Mouse (Mus musculus) megakaryocyte, embryonic 14.5 days (primary cell): ENCODE measurements around the gene Kcnc3. TPM values are rescaled to one million over a fixed set of nuclear protein-coding genes. Genes with fewer than 3 reads are reported as not detected.

Source experiments
- H3K27me3 ChIP-seq: replicated peaks from 2 replicates; pipeline ENCODE3; 2012; ENCODE audit warnings: inconsistent platforms
- H3K36me3 ChIP-seq: replicated peaks from 2 replicates; pipeline ENCODE3; 2012; ENCODE audit warnings: low read length, inconsistent platforms, mixed read lengths
- H3K4me1 ChIP-seq: 2 replicates; pipeline ENCODE4 v1.6.1; 2012; ENCODE audit warnings: inconsistent platforms
- H3K4me3 ChIP-seq: replicated peaks from 2 replicates; pipeline ENCODE3; 2012; ENCODE audit warnings: moderate library complexity, mild to moderate bottlenecking, inconsistent platforms
- H3K9me3 ChIP-seq: 2 replicates; pipeline ENCODE4 v1.6.1; 2012; ENCODE audit warnings: inconsistent platforms
- FLI1 ChIP-seq: IDR thresholded peaks from 2 replicates; pipeline ENCODE4 v1.6.1; 2012; ENCODE audit warnings: low read length, inconsistent platforms, mixed read lengths
- GATA1 ChIP-seq: IDR thresholded peaks from 3 replicates; pipeline ENCODE4 v1.6.1; 2012; ENCODE audit warnings: mixed read lengths, low read length, inconsistent platforms, borderline replicate concordance
- polyA plus RNA-seq: library from polyadenylated mRNA; stranded (reverse); fragments of >175 nt; gene quantifications from 2 replicates; pipeline ENCODE4 v1.2.3, GENCODE M21; 2012; ENCODE audit warnings: low replicate concordance; ENCODE audit not compliant: insufficient read depth

The Kcnc3 gene
- polyA plus RNA-seq, 1 experiment: 1.8 TPM

DNA sequence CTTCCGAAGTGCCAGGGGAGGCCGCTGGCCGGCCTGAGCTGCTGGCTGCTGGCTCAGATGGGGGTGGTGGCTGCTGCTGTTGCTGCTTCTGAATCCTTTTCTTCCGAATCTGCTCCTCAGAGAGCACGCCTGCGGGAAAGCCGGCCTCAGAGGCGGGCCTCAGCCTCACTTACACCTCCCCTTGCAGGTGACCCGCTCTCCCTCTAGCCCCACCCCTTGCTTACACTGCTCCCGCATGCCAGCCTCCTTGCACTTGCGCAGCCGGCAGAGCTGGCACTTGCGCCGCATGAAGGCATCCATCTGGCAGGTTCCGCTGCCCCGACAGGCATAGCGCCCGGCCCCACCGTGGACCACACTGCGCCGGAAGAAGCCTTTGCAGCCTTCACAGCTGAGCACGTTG lies 38.7 kb upstream of the Kcnc3 start:
- Histone ChIP-seq H3K4me1 (peaks cover 54% of the 10 kb centered on the region), H3K27me3 (no peaks in the 10 kb centered on the region), H3K4me3 (no peak overlapping the region), H3K9me3 (no peaks in the 10 kb centered on the region), H3K36me3 (peaks cover 38% of the 10 kb centered on the region)
- TF ChIP-seq GATA1: no peak
- no peak for TF ChIP-seq FLI1

DNA sequence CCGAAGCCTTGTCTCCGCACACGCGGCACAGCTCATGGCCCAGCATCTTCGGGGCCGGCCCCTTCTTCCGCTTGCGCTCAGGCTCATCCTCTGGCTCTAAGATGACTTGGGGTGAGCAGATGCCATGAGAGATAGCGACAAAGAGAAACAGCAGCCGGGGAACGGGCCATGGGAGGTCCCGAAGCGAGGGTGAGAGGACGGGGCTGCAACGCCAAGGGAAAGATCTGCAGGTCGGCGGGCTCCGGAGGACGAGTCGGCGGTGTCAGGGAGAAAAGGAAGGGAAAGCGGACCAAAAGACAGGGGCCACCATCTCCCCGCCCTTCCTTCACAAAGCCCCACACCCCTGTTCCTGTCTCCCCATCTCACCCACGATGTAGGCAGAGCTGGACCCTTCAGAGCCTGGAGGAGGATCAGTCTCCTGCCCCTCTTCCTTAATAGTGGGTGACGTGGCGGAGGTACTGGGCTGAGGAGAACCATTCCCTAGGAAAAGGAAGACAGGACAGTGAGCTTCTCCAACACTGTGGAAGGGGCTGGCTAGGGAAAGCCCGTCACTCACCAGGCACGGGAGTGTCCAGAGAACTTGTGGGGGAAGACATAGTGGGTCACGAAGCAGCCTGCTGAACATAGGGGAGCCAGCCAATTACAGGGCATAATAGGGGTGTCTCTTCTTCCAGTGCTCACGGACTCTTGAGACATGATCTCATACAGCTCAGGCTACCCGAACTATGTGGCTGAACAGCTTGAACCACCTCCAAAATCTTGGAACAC lies 38.1 kb upstream of the Kcnc3 start:
- Histone ChIP-seq H3K9me3 (no peaks in the 10 kb centered on the region), H3K36me3 (peaks cover 38% of the 10 kb centered on the region), H3K27me3 (no peaks in the 10 kb centered on the region), H3K4me3 (peak overlapping the region; percentile 100), H3K4me1 (peaks cover 53% of the 10 kb centered on the region)
- TF ChIP-seq FLI1 (no peak), GATA1 (no peak)

DNA sequence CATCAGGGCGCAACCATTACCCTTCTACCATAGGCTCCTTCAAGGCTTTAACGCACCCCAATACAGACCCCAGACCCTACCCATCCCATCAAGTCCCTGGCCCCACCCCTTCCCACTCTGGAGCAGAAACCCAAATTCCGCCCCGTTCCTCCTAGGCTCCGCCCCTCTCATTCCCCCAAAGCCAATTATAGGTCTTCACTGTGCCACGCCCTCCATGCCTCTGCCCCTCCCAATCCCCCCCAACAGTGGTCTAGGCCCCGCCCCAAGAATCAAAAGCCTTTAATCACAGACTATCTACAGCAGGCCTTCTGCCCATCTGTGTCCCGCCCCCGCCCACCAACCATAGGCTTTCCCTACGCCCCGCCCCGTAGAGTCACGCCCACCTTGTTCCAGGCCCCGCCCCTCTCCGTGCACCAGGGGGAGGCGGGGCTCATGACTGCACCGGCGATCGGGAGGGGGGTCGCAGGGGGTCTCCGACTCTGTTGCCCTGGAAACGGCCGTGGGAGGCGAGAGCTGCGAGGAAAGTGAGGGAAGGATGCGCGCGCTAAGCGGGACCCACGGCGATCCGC lies 37.2 kb upstream of the Kcnc3 start:
- peak overlapping the region; percentile 100 for H3K4me3 ChIP-seq
- peaks cover 38% of the 10 kb centered on the region for H3K36me3 ChIP-seq
- no peaks in the 10 kb centered on the region for H3K9me3 ChIP-seq
- H3K4me1 ChIP-seq: peaks cover 43% of the 10 kb centered on the region
- no peaks in the 10 kb centered on the region for H3K27me3 ChIP-seq
- TF ChIP-seq FLI1: no peak
- no peak for TF ChIP-seq GATA1

DNA sequence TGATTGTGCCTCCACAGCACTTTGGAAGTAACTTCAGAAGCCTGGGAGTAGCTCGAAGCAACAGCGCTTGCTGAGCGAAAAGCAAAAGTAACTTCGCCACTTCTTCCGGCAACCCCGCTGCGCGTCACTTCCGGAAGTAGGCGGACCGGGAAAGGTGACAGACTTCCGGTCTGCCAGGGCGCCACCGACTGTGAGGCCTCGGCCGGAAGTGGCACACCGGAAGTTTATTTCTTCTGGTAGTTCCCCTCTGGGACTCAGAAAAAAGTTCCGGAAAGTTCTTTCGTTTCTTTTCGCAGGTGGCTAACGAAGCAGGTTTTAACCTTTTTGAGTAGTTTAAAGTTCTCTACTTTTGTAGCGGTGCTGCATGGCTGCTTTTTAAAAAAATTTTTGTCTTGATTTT lies 36.6 kb upstream of the Kcnc3 start, which contains the start of gene Nr1h2:
TSS of gene Nr1h2 (minus strand) at position 126 of the 400 bp plus-strand sequence.
- Histone ChIP-seq H3K4me1 (peaks cover 40% of the 10 kb centered on the region), H3K9me3 (no peaks in the 10 kb centered on the region), H3K27me3 (no peaks in the 10 kb centered on the region), H3K36me3 (peaks cover 38% of the 10 kb centered on the region), H3K4me3 (peak within 1 kb of the TSS; percentile 100)
- TF ChIP-seq FLI1 (peak; percentile 100), GATA1 (no peak)

- Histone ChIP-seq H3K27me3 (no peaks in the 10 kb centered on the region), H3K4me3 (no peak overlapping the region), H3K9me3 (no peaks in the 10 kb centered on the region), H3K4me1 (peaks cover 19% of the 10 kb centered on the region), H3K36me3 (peaks cover 4% of the 10 kb centered on the region)
- TF ChIP-seq FLI1: no peak
- no peak for TF ChIP-seq GATA1
These were observed 32.8 kb upstream of the Kcnc3 start for GRCm38 (mm10) chr7:44557629-44558028.

- peaks cover 5% of the 10 kb centered on the region for H3K27me3 ChIP-seq
- peaks cover 12% of the 10 kb centered on the region; the same call in 1 of the 2 replicates for H3K4me1 ChIP-seq
- TF ChIP-seq FLI1 (no peak), GATA1 (no peak)
These were observed 29.7 kb upstream of the Kcnc3 start for GRCm38 (mm10) chr7:44560435-44561400.

DNA sequence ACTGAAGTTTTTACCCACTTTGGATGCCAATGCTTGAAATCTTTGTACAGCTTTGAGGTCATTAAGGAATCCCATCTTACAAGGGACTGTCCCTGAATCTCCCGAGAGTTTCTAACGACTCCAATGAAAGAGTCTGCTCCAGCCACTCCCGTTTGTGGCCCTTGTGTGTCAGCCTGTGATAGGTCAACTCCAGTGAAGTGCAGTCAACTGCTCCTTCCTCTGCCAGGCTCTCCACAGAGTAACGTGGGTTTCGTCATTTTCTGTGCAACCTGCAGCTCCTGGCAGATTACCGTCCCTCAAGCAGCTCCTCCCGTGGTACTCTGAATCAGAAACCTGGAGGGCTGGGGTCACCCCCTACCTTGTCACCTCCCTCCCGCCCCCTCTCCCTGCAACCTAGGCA lies 27.2 kb upstream of the Kcnc3 start:
- Histone ChIP-seq H3K9me3 (no peaks in the 10 kb centered on the region), H3K36me3 (no peaks in the 10 kb centered on the region), H3K4me3 (no peak overlapping the region), H3K27me3 (peaks cover 6% of the 10 kb centered on the region), H3K4me1 (peaks cover 4% of the 10 kb centered on the region; the same call in 1 of the 2 replicates)
- TF ChIP-seq GATA1: no peak
- no peak for TF ChIP-seq FLI1

More at GRCm38 (mm10) chr7:44560435-44561400, 29.7 kb upstream of the Kcnc3 start:
- no peak overlapping the region for H3K4me3 ChIP-seq
- no peaks in the 10 kb centered on the region for H3K9me3 ChIP-seq
- H3K36me3 ChIP-seq: no peaks in the 10 kb centered on the region

DNA sequence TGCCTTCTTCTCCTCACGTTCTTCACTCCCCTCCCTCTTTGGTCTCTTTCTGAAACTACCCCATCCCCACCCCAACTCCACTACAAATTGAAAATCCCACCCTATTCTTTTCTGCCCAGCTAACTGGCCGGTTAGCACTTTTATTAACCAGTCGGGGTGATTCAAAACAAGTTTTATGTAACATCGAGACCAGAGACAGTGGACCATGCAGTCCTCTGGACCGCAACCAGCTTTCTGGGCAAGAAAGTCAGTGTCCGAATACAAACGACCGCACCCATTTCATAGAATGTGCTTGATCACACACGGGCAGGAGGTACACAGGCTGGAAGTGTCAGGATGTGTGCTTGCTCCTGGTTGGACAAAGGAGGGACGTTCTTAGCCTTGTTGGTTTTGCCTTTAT lies 26.0 kb upstream of the Kcnc3 start:
- H3K4me3 ChIP-seq: no peak overlapping the region
- peaks cover 4% of the 10 kb centered on the region; the same call in 1 of the 2 replicates for H3K4me1 ChIP-seq
- H3K36me3 ChIP-seq: no peaks in the 10 kb centered on the region
- H3K9me3 ChIP-seq: no peaks in the 10 kb centered on the region; the same call in 1 of the 2 replicates
- peaks cover 12% of the 10 kb centered on the region for H3K27me3 ChIP-seq
- TF ChIP-seq GATA1: no peak
- TF ChIP-seq FLI1: no peak

GRCm38 (mm10) chr7:44565414-44565813 lies 25.1 kb upstream of the Kcnc3 start:
- H3K36me3 ChIP-seq: no peaks in the 10 kb centered on the region
- no peaks in the 10 kb centered on the region; the same call in 1 of the 2 replicates for H3K9me3 ChIP-seq
- no peak for TF ChIP-seq FLI1
- no peak for TF ChIP-seq GATA1
- H3K4me3 ChIP-seq: no peak overlapping the region
- peaks cover 10% of the 10 kb centered on the region for H3K4me1 ChIP-seq
- H3K27me3 ChIP-seq: peaks cover 12% of the 10 kb centered on the region
